Mouse (Mus musculus): ENCODE results near the gene Smad5.

DNA sequence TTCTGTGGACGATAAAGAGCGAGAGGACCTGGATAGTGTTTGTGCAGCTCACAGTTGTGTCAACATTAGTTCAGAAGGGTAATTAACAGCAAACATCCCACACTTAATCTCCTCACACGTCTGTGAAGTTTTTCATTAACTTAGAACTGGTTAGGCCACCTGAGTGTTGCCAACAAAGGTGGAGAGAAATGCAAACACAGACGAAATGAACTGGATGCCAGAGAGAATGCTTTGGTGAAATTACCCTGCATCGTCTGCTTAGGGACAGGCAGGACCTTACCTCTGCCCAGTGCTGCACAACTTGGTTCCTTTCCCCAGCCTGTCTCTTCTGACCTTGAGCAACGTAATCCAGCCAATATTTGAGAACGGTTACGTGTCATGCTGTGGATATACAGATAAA is 44.7 kb downstream of the Smad5 start:
- TF ChIP-seq CTCF (IDR thresholded peaks at IDR 0.05): no peak
- TF ChIP-seq POLR2A (IDR thresholded peaks at IDR 0.05; ENCODE audit: insufficient read depth, low read depth, low read length): no peak
